Mouse (Mus musculus): Measurements from ENCODE around the gene Elf2. TPM values are rescaled to one million over a fixed set of nuclear protein-coding genes. Genes with fewer than 3 reads are reported as not detected.

The Elf2 gene
- polyA plus RNA-seq (2015; fragmentation: Nextera tagmentation; extraction: Ambion mirVana) = 39.4 and 39.7 TPM in 2 replicates

DNA sequence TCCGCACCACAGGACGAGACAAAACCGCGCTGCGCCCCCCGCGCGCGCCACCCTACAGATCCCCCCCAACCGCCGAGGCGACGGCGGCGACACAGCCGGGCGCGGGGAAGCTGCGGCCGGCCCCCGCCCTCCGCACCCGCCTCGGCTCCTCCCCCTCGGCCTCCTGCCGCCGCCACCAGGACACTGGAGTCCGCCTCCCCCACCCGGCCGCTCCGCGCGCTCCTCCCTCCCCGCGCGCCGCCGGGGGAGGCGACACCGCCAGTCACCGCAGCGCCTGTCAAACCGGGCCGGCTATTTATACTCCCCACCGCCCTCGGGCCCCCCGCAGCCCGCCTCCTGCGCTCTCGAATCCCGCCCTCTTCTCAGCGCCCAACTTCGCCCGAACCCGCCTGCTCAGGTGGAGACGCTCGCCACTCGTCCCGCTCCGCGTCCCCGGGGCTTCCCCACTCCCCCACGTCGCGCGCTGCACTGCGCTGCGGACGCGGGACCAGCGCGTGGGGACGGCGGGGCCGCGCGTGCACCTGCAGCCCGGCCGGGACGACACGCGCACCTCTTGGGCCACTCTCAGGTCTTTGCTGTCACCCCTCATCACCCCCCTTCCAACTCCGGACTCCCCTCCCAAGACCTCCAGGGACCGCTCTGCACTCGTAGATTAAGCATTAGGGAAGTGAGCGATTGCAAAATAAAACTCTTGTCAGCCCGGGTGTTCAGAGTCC, at the start of gene Elf2:
Gene Elf2 (minus strand): TSS at position 112 of the 716 bp plus-strand sequence.

GRCm38 (mm10) chr3:51224363-51225225, 115.9 kb downstream of the Elf2 start, which contains the start of gene Noct:
Gene Noct, plus strand, starts transcription at chr3:51224447.

Small RNA genes within 50 kb of the gene (microRNA-seq; reads per million reads assigned to microRNA genes)
- gene Gm24282 = 0 reads per million in 2 experiments

Other genes starting within 250 kb of the Elf2 start
- gene Noct, start 116.2 kb downstream of the Elf2 start, polyA plus RNA-seq (2015; fragmentation: Nextera tagmentation; extraction: Ambion mirVana) = 6.8 and 12.6 TPM in 2 replicates
- gene Mgarp, start 56.1 kb upstream of the Elf2 start, polyA plus RNA-seq (2015; fragmentation: Nextera tagmentation; extraction: Ambion mirVana) = 0.83 and 1.6 TPM in 2 replicates
- gene Ndufc1, start 68.3 kb upstream of the Elf2 start, polyA plus RNA-seq (2015; fragmentation: Nextera tagmentation; extraction: Ambion mirVana) = 1,537 and 1,754 TPM in 2 replicates
- gene Naa15, start 74.5 kb upstream of the Elf2 start, polyA plus RNA-seq (2015; fragmentation: Nextera tagmentation; extraction: Ambion mirVana) = 20.9 and 21.1 TPM in 2 replicates
- 16.8 and 17.0 TPM in 2 replicates for gene Rab33b, start 143.3 kb upstream of the Elf2 start, polyA plus RNA-seq (2015; fragmentation: Nextera tagmentation; extraction: Ambion mirVana)
- gene Setd7, start 220.2 kb upstream of the Elf2 start, polyA plus RNA-seq (2015; fragmentation: Nextera tagmentation; extraction: Ambion mirVana) = 2.9 and 3.7 TPM in 2 replicates